Mouse (Mus musculus) mature B cell (primary cell): ENCODE measurements around the gene P2ry13.

Experiments
- in situ Hi-C: fragments of 300-500 bp; cut with MboI; formaldehyde crosslinking; loops from 2 replicates; pipeline ENCODE4 v1.14.3; 2019

The P2ry13 gene

GRCm38 (mm10) chr3:59197329-59197948 lies 13.2 kb downstream of the P2ry13 start:
- in situ Hi-C loops = loop anchor here (25.0 kb wide), 1 partner anchor 540 kb away; the partner anchor contains the start of gene Gm5538

- in situ Hi-C loops = loop anchor here (25.0 kb wide), 1 partner anchor 542 kb away; the partner anchor contains the start of gene Gm5538
Observed at GRCm38 (mm10) chr3:59194938-59195337, 15.7 kb downstream of the P2ry13 start, which contains the start of gene Gpr87. Gene Gpr87 (minus strand): TSS chr3:59195104.

GRCm38 (mm10) chr3:59194099-59194498 lies 16.6 kb downstream of the P2ry13 start:
- in situ Hi-C loops = loop anchor here (25.0 kb wide), 1 partner anchor 543 kb away; the partner anchor contains the start of gene Gm5538

- in situ Hi-C loops = loop anchor here (25.0 kb wide), 1 partner anchor 546 kb away; the partner anchor contains the start of gene Gm5538
Observed at GRCm38 (mm10) chr3:59191674-59192073, 19.0 kb downstream of the P2ry13 start.

GRCm38 (mm10) chr3:59187336-59187735 lies 23.3 kb downstream of the P2ry13 start:
- in situ Hi-C loops = loop anchor here (25.0 kb wide), 1 partner anchor 550 kb away; the partner anchor contains the start of gene Gm5538

GRCm38 (mm10) chr3:59185662-59186061 lies 25.0 kb downstream of the P2ry13 start:
- in situ Hi-C loops = loop anchor here (25.0 kb wide), 1 partner anchor 552 kb away; the partner anchor contains the start of gene Gm5538

GRCm38 (mm10) chr3:59182129-59182528 lies 28.6 kb downstream of the P2ry13 start:
- in situ Hi-C loops = loop anchor here (25.0 kb wide), 1 partner anchor 555 kb away; the partner anchor contains the start of gene Gm5538

- in situ Hi-C loops = loop anchor here (25.0 kb wide), 1 partner anchor 556 kb away; the partner anchor contains the start of gene Gm5538
Observed at GRCm38 (mm10) chr3:59181134-59181533, 29.5 kb downstream of the P2ry13 start.

GRCm38 (mm10) chr3:59176871-59177270 lies 33.8 kb downstream of the P2ry13 start:
- in situ Hi-C loops = loop anchor here (25.0 kb wide), 1 partner anchor 560 kb away; the partner anchor contains the start of gene Gm5538

GRCm38 (mm10) chr3:59175234-59175633 lies 35.4 kb downstream of the P2ry13 start:
- in situ Hi-C loops = loop anchor here (25.0 kb wide), 1 partner anchor 562 kb away; the partner anchor contains the start of gene Gm5538

GRCm38 (mm10) chr3:59174426-59175154 lies 36.1 kb downstream of the P2ry13 start:
- in situ Hi-C loops = loop anchor here (25.0 kb wide), 1 partner anchor 563 kb away; the partner anchor contains the start of gene Gm5538

- in situ Hi-C loops = no loop called here
Observed at GRCm38 (mm10) chr3:59169921-59170627, 40.6 kb downstream of the P2ry13 start.

GRCm38 (mm10) chr3:59169215-59169614 lies 41.5 kb downstream of the P2ry13 start:
- in situ Hi-C loops = no loop called here

GRCm38 (mm10) chr3:59168476-59168875 lies 42.2 kb downstream of the P2ry13 start:
- in situ Hi-C loops = no loop called here

- in situ Hi-C loops = no loop called here
Observed at GRCm38 (mm10) chr3:59167417-59168054, 43.1 kb downstream of the P2ry13 start.

- in situ Hi-C loops = no loop called here
Observed at GRCm38 (mm10) chr3:59160465-59160864, 50.2 kb downstream of the P2ry13 start.
